In genomic region chr11:65820877-65821276, GRCm38 (mm10) we compare ENCODE assay signal across 8 mouse cellular contexts. TPM values are rescaled to one million over a fixed set of nuclear protein-coding genes. Genes with fewer than 3 reads are reported as not detected.
DNase-seq lines count a peak whose midpoint lies in the region; ATAC-seq and TF ChIP-seq lines count a peak whose summit lies in the region.

No protein-coding gene starts in this region.

- peaks cover 2% of the 10 kb centered on the region; the same call in 1 of the 2 replicates for H3K4me1 ChIP-seq in bone marrow macrophage, adult 2 months (ENCODE audit: control insufficient read depth, insufficient read depth, low read length)
- peaks cover 12% of the 10 kb centered on the region for H3K4me1 ChIP-seq in forebrain, embryonic 15.5 days
- H3K4me1 ChIP-seq in intestine, embryonic 14.5 days (replicated peaks; ENCODE audit: control insufficient read depth, insufficient read depth, low read length) = no peaks in the 10 kb centered on the region
- peaks cover 6% of the 10 kb centered on the region; the same call in 1 of the 2 replicates for H3K4me1 ChIP-seq in midbrain, embryonic 12.5 days
- 0 out of 2 replicates have a peak, but pooled peaks cover 4% of the 10 kb centered on the region for H3K4me1 ChIP-seq in small intestine, adult 2 months (ENCODE audit: control insufficient read depth, insufficient read depth, insufficient read length, low read length)

- peak; percentile 83 for ATAC-seq in forebrain, embryonic 15.5 days (replicated peaks)
- peak; percentile 79 for ATAC-seq in intestine, embryonic 14.5 days (replicated peaks; ENCODE audit: low FRiP score, low TSS enrichment, low read depth)
- 0 out of 2 replicates have a peak, but pooled peaks have one; percentile 47 for ATAC-seq in midbrain, embryonic 12.5 days (ENCODE audit: low FRiP score, low read depth)

- no peak overlapping the region for H3K27ac ChIP-seq in bone marrow macrophage, adult 2 months (ENCODE audit: insufficient read depth, low read depth, low read length)
- H3K27ac ChIP-seq in forebrain, embryonic 15.5 days (replicated peaks) = no peak overlapping the region
- no peak overlapping the region for H3K27ac ChIP-seq in intestine, embryonic 14.5 days (ENCODE audit: low read depth)
- no peak overlapping the region for H3K27ac ChIP-seq in midbrain, embryonic 12.5 days (replicated peaks)
- H3K27ac ChIP-seq in small intestine, adult 2 months (ENCODE audit: insufficient read depth, low read depth, low read length) = no peak overlapping the region

- H3K27me3 ChIP-seq in forebrain, embryonic 15.5 days = no peaks in the 10 kb centered on the region
- H3K27me3 ChIP-seq in intestine, embryonic 14.5 days (replicated peaks; ENCODE audit: control insufficient read depth, insufficient read depth, low read length) = no peaks in the 10 kb centered on the region
- no peaks in the 10 kb centered on the region for H3K27me3 ChIP-seq in midbrain, embryonic 12.5 days
- H3K27me3 ChIP-seq in small intestine, adult 2 months (ENCODE audit: control insufficient read depth, insufficient read depth, low read length) = no peaks in the 10 kb centered on the region

- H3K9ac ChIP-seq in forebrain, embryonic 15.5 days (replicated peaks) = no peak overlapping the region
- H3K9ac ChIP-seq in intestine, embryonic 14.5 days (ENCODE audit: low read length) = no peak overlapping the region
- H3K9ac ChIP-seq in midbrain, embryonic 12.5 days (replicated peaks) = no peak overlapping the region

- H3K36me3 ChIP-seq in forebrain, embryonic 15.5 days = peaks cover 29% of the 10 kb centered on the region
- H3K36me3 ChIP-seq in intestine, embryonic 14.5 days (ENCODE audit: control insufficient read depth, insufficient read depth, low read length) = peaks cover 65% of the 10 kb centered on the region
- peaks cover 48% of the 10 kb centered on the region for H3K36me3 ChIP-seq in midbrain, embryonic 12.5 days
- H3K36me3 ChIP-seq in small intestine, adult 2 months (ENCODE audit: control insufficient read depth, insufficient read depth, low read length) = peaks cover 52% of the 10 kb centered on the region

- peak; percentile 91 for DNase-seq in ES-CJ7 (ENCODE audit: low read depth, low spot score)
- peak; percentile 82 for DNase-seq in intestine, embryonic 14.5 days (ENCODE audit: low spot score)
- DNase-seq in left cerebral cortex, postnatal 10 days (ENCODE audit: extremely low spot score in 1 of 2, low spot score in 2 of 2) = peak; percentile 71 to 84
- peak; percentile 36 for DNase-seq in yolk sac, embryonic 10.5 days (ENCODE audit: low spot score)

- H3K9me3 ChIP-seq in forebrain, embryonic 15.5 days = no peaks in the 10 kb centered on the region
- H3K9me3 ChIP-seq in intestine, embryonic 14.5 days (ENCODE audit: control insufficient read depth, low read length) = no peaks in the 10 kb centered on the region
- H3K9me3 ChIP-seq in midbrain, embryonic 12.5 days = no peaks in the 10 kb centered on the region

- peak; percentile 68 for TF ChIP-seq CTCF in bone marrow macrophage, adult 2 months (IDR thresholded peaks at IDR 0.05; ENCODE audit: low read depth, low read length)
- peak; percentile 59; the same call in 1 of the 2 replicates for TF ChIP-seq CTCF in small intestine, adult 2 months (IDR thresholded peaks at IDR 0.05; ENCODE audit: extremely low read depth, insufficient read length, insufficient replicate concordance, low read depth, low read length)

- no peak overlapping the region for H3K4me3 ChIP-seq in bone marrow macrophage, adult 2 months (ENCODE audit: insufficient read depth, low read length)
- H3K4me3 ChIP-seq in forebrain, embryonic 15.5 days = no peak overlapping the region
- no peak overlapping the region for H3K4me3 ChIP-seq in intestine, embryonic 14.5 days (ENCODE audit: low read depth, low read length)
- no peak overlapping the region for H3K4me3 ChIP-seq in midbrain, embryonic 12.5 days
- H3K4me3 ChIP-seq in small intestine, adult 2 months (ENCODE audit: low read depth, low read length) = no peak overlapping the region

- WGBS in forebrain, embryonic 15.5 days = 9% methylated on average over 7 of the region's 7 CpGs
- WGBS in intestine, embryonic 14.5 days = 11% methylated on average over 7 of the region's 7 CpGs
- 11% methylated on average over 7 of the region's 7 CpGs for WGBS in midbrain, embryonic 12.5 days
- WGBS in small intestine, adult 2 months = 41% methylated on average over 7 of the region's 7 CpGs

- no peak overlapping the region for H3K4me2 ChIP-seq in forebrain, embryonic 15.5 days (replicated peaks)
- no peak overlapping the region for H3K4me2 ChIP-seq in intestine, embryonic 14.5 days (ENCODE audit: low read length)
- H3K4me2 ChIP-seq in midbrain, embryonic 12.5 days (replicated peaks) = no peak overlapping the region

- intact Hi-C loops in left cerebral cortex, postnatal 10 days (cut with DNase I) = loop anchor here (5.0 to 10.0 kb wide), 2 partner anchors 706 to 1044 kb away; partner anchors contain the start of gene Shisa6

- no peak for TF ChIP-seq POLR2A in bone marrow macrophage, adult 2 months (IDR thresholded peaks at IDR 0.05; ENCODE audit: borderline replicate concordance, low read depth, low read length)
- TF ChIP-seq POLR2A in small intestine, adult 2 months (IDR thresholded peaks at IDR 0.05; ENCODE audit: low read depth, low read length) = no peak

RNA-seq across cellular contexts. Expression of gene Zkscan6, which starts 13.9 kb away (rescaled TPM):
- 8.5 and 9.2 TPM in 2 replicates for polyA plus RNA-seq in bone marrow macrophage, adult 2 months (2012; ENCODE audit: insufficient read depth, insufficient read length, missing spikeins)
- 25.1 and 26.5 TPM in 2 replicates for polyA plus RNA-seq in forebrain, embryonic 15.5 days (2015; fragmentation: Nextera tagmentation; extraction: Ambion mirVana)
- 14.0 and 15.1 TPM in 2 replicates for polyA plus RNA-seq in intestine, embryonic 14.5 days (2014; fragmentation: Nextera tagmentation; extraction: Ambion mirVana)
- total RNA-seq in left cerebral cortex, postnatal 10 days (2021) = 10 to 100 TPM; 11.5 to 12.9 TPM
- polyA plus RNA-seq in midbrain, embryonic 12.5 days (2016; fragmentation: Nextera tagmentation; extraction: Ambion mirVana) = 17.5 and 17.8 TPM in 2 replicates
- 1.7 and 2.1 TPM in 2 replicates for polyA plus RNA-seq in small intestine, adult 2 months (2012; rRNA removed)

RNA-seq across cellular contexts. Expression of gene Map2k4, which starts 32.8 kb away (rescaled TPM):
- polyA plus RNA-seq in bone marrow macrophage, adult 2 months (2012; ENCODE audit: insufficient read depth, insufficient read length, missing spikeins) = 29.1 and 31.8 TPM in 2 replicates
- 77.8 and 83.4 TPM in 2 replicates for polyA plus RNA-seq in forebrain, embryonic 15.5 days (2015; fragmentation: Nextera tagmentation; extraction: Ambion mirVana)
- 68.9 and 71.2 TPM in 2 replicates for polyA plus RNA-seq in intestine, embryonic 14.5 days (2014; fragmentation: Nextera tagmentation; extraction: Ambion mirVana)
- total RNA-seq in left cerebral cortex, postnatal 10 days (2021) = 100 to 1,000 TPM; 208 to 215 TPM
- 64.5 and 69.8 TPM in 2 replicates for polyA plus RNA-seq in midbrain, embryonic 12.5 days (2016; fragmentation: Nextera tagmentation; extraction: Ambion mirVana)
- polyA plus RNA-seq in small intestine, adult 2 months (2012; rRNA removed) = 5.6 and 13.6 TPM in 2 replicates

Comparison
In these comparisons a context has a peak if more than half of its experiments do, and no peak if none do; other contexts are left out.
1. DNase-seq: peak in every context shown above with its lines; median percentile 91 in ES-CJ7; 82 in intestine, embryonic 14.5 days; 78 in left cerebral cortex, postnatal 10 days; 36 in yolk sac, embryonic 10.5 days.